Mouse (Mus musculus): ENCODE data around the gene Plekhh3. TPM values are rescaled to one million over a fixed set of nuclear protein-coding genes. Genes with fewer than 3 reads are reported as not detected.
"Not testable (repeated sequence)": the region's sequence is repeated elsewhere in the genome, so short reads cannot be mapped to it uniquely, and the experiment has no call there.

Plekhh3 gene
- polyA plus RNA-seq, 1 experiment from 2014 or later: 8.1 TPM

- WGBS: 45% methylated on average over 19 of the region's 19 CpGs
- no peak overlapping the region for H3K4me2 ChIP-seq (replicated peaks)
These were observed 3.8 kb downstream of the Plekhh3 start for GRCm38 (mm10) chr11:101167211-101167962.

GRCm38 (mm10) chr11:101166357-101166756, 4.8 kb downstream of the Plekhh3 start:
- Histone ChIP-seq H3K4me3 (replicated peaks) (no peak overlapping the region), H3K27me3 (peaks cover 90% of the 10 kb centered on the region), H3K9me3 (no peaks in the 10 kb centered on the region), H3K9ac (replicated peaks) (no peak overlapping the region), H3K27ac (no peak overlapping the region), H3K4me2 (replicated peaks) (no peak overlapping the region), H3K36me3 (peaks cover 41% of the 10 kb centered on the region), H3K4me1 (replicated peaks) (peaks cover 38% of the 10 kb centered on the region)
- ATAC-seq: no peak
- 44% methylated on average over 14 of the region's 14 CpGs for WGBS

More at GRCm38 (mm10) chr11:101167211-101167962, 3.8 kb downstream of the Plekhh3 start:
- Histone ChIP-seq H3K9me3 (no peaks in the 10 kb centered on the region), H3K4me3 (replicated peaks) (no peak overlapping the region), H3K9ac (replicated peaks) (no peak overlapping the region), H3K36me3 (peaks cover 32% of the 10 kb centered on the region), H3K27me3 (peaks cover 80% of the 10 kb centered on the region), H3K27ac (no peak overlapping the region), H3K4me1 (replicated peaks) (peaks cover 47% of the 10 kb centered on the region)
- no peak for ATAC-seq

- peaks cover 46% of the 10 kb centered on the region for H3K36me3 ChIP-seq
- H3K4me3 ChIP-seq (replicated peaks): peak overlapping the region; percentile 30; the same call in 1 of the 2 replicates
- no peak for ATAC-seq
These were observed 6.2 kb downstream of the Plekhh3 start for GRCm38 (mm10) chr11:101164677-101165580.

GRCm38 (mm10) chr11:101164351-101164665, 6.8 kb downstream of the Plekhh3 start:
- peaks cover 46% of the 10 kb centered on the region for H3K36me3 ChIP-seq
- H3K4me3 ChIP-seq (replicated peaks): peak overlapping the region; percentile 30
- peak overlapping the region; percentile 49; the same call in 1 of the 2 replicates for H3K9ac ChIP-seq (replicated peaks)
- WGBS: 7% methylated on average over 21 of the region's 21 CpGs
- H3K9me3 ChIP-seq: no peaks in the 10 kb centered on the region
- no peak for ATAC-seq
- H3K27me3 ChIP-seq: peaks cover 86% of the 10 kb centered on the region
- peak overlapping the region; percentile 47 for H3K4me2 ChIP-seq (replicated peaks)
- no peak overlapping the region for H3K27ac ChIP-seq
- H3K4me1 ChIP-seq (replicated peaks): peaks cover 24% of the 10 kb centered on the region

More at GRCm38 (mm10) chr11:101164677-101165580, 6.2 kb downstream of the Plekhh3 start:
- peaks cover 92% of the 10 kb centered on the region for H3K27me3 ChIP-seq
- H3K9ac ChIP-seq (replicated peaks): no peak overlapping the region; the same call in 1 of the 2 replicates
- H3K4me1 ChIP-seq (replicated peaks): peaks cover 30% of the 10 kb centered on the region
- no peak overlapping the region for H3K27ac ChIP-seq
- no peak overlapping the region for H3K4me2 ChIP-seq (replicated peaks)
- H3K9me3 ChIP-seq: no peaks in the 10 kb centered on the region
- 13% methylated on average over 35 of the region's 35 CpGs for WGBS

- H3K4me1 ChIP-seq (replicated peaks): peaks cover 18% of the 10 kb centered on the region
- H3K9me3 ChIP-seq: no peaks in the 10 kb centered on the region
- 9% methylated on average over 49 of the region's 49 CpGs for WGBS
- H3K36me3 ChIP-seq: peaks cover 46% of the 10 kb centered on the region
- H3K27ac ChIP-seq: no peak overlapping the region
- H3K4me2 ChIP-seq (replicated peaks): peak overlapping the region; percentile 47
- H3K4me3 ChIP-seq (replicated peaks): peak overlapping the region; percentile 30
- H3K27me3 ChIP-seq: peaks cover 84% of the 10 kb centered on the region
- ATAC-seq: peak; percentile 41; the same call in 1 of the 2 replicates
- H3K9ac ChIP-seq (replicated peaks): peak overlapping the region; percentile 49; the same call in 1 of the 2 replicates
These were observed 7.4 kb downstream of the Plekhh3 start for GRCm38 (mm10) chr11:101163476-101164350.

- no peak overlapping the region for H3K9ac ChIP-seq (replicated peaks)
- no peak overlapping the region for H3K4me3 ChIP-seq (replicated peaks)
- 43% methylated on average over 5 of the region's 5 CpGs for WGBS
- no peak for ATAC-seq
- H3K27ac ChIP-seq: no peak overlapping the region
- H3K4me2 ChIP-seq (replicated peaks): no peak overlapping the region
- peaks cover 82% of the 10 kb centered on the region for H3K27me3 ChIP-seq
- H3K4me1 ChIP-seq (replicated peaks): peaks cover 11% of the 10 kb centered on the region
- H3K9me3 ChIP-seq: no peaks in the 10 kb centered on the region
- H3K36me3 ChIP-seq: peaks cover 45% of the 10 kb centered on the region
These were observed 8.4 kb downstream of the Plekhh3 start for GRCm38 (mm10) chr11:101162772-101163171.

GRCm38 (mm10) chr11:101162301-101162700, 8.8 kb downstream of the Plekhh3 start:
- peaks cover 82% of the 10 kb centered on the region for H3K27me3 ChIP-seq
- no peak overlapping the region for H3K27ac ChIP-seq
- no peaks in the 10 kb centered on the region for H3K9me3 ChIP-seq
- H3K4me2 ChIP-seq (replicated peaks): no peak overlapping the region
- no peak for ATAC-seq
- peaks cover 11% of the 10 kb centered on the region for H3K4me1 ChIP-seq (replicated peaks)
- H3K4me3 ChIP-seq (replicated peaks): no peak overlapping the region
- H3K36me3 ChIP-seq: peaks cover 40% of the 10 kb centered on the region
- no peak overlapping the region for H3K9ac ChIP-seq (replicated peaks)
- 62% methylated on average over 5 of the region's 5 CpGs for WGBS

GRCm38 (mm10) chr11:101161551-101161950, 9.6 kb downstream of the Plekhh3 start:
- Histone ChIP-seq H3K27me3 (peaks cover 75% of the 10 kb centered on the region), H3K36me3 (peaks cover 34% of the 10 kb centered on the region)

GRCm38 (mm10) chr11:101160981-101161505, 10.1 kb downstream of the Plekhh3 start:
- H3K4me2 ChIP-seq (replicated peaks); H3K9ac ChIP-seq (replicated peaks); H3K27ac ChIP-seq; H3K9me3 ChIP-seq; ATAC-seq; H3K4me3 ChIP-seq (replicated peaks): not testable (repeated sequence)
- H3K36me3 ChIP-seq: peaks cover 30% of the 10 kb centered on the region
- WGBS: 83% methylated on average over 8 of the region's 8 CpGs
- peaks cover 70% of the 10 kb centered on the region for H3K27me3 ChIP-seq
- peaks cover 17% of the 10 kb centered on the region for H3K4me1 ChIP-seq (replicated peaks)

More at GRCm38 (mm10) chr11:101161551-101161950, 9.6 kb downstream of the Plekhh3 start:
- H3K27ac ChIP-seq: no peak overlapping the region
- H3K4me3 ChIP-seq (replicated peaks): no peak overlapping the region
- WGBS: 85% methylated on average over 15 of the region's 15 CpGs
- no peak for ATAC-seq
- H3K9me3 ChIP-seq: no peaks in the 10 kb centered on the region
- H3K9ac ChIP-seq (replicated peaks): no peak overlapping the region
- no peak overlapping the region for H3K4me2 ChIP-seq (replicated peaks)
- H3K4me1 ChIP-seq (replicated peaks): peaks cover 12% of the 10 kb centered on the region

- H3K36me3 ChIP-seq: peaks cover 30% of the 10 kb centered on the region
- ATAC-seq; H3K4me2 ChIP-seq (replicated peaks); H3K9ac ChIP-seq (replicated peaks); H3K9me3 ChIP-seq; H3K4me3 ChIP-seq (replicated peaks); H3K27ac ChIP-seq: not testable (repeated sequence)
- peaks cover 26% of the 10 kb centered on the region for H3K4me1 ChIP-seq (replicated peaks)
- H3K27me3 ChIP-seq: peaks cover 61% of the 10 kb centered on the region
- 72% methylated on average over 8 of the region's 10 CpGs for WGBS
These were observed 11.0 kb downstream of the Plekhh3 start for GRCm38 (mm10) chr11:101160151-101160550.

- peaks cover 18% of the 10 kb centered on the region for H3K27me3 ChIP-seq
- H3K4me3 ChIP-seq (replicated peaks): peak within 1 kb of the TSS; percentile 48
- 2% methylated on average over 36 of the region's 36 CpGs for WGBS
- H3K27ac ChIP-seq: peak within 1 kb of the TSS; percentile 91
- H3K9ac ChIP-seq (replicated peaks): peak within 1 kb of the TSS; percentile 76
- peak; percentile 95 for ATAC-seq
- no peaks in the 10 kb centered on the region for H3K9me3 ChIP-seq
- H3K4me2 ChIP-seq (replicated peaks): peak within 1 kb of the TSS; percentile 68
- H3K36me3 ChIP-seq: no peaks in the 10 kb centered on the region
- peaks cover 17% of the 10 kb centered on the region for H3K4me1 ChIP-seq (replicated peaks)
These were observed 15.3 kb downstream of the Plekhh3 start, which contains the start of gene Tubg2 for GRCm38 (mm10) chr11:101155728-101156371. TSS of gene Tubg2 (plus strand) at chr11:101155907.
